Mouse (Mus musculus): ENCODE data around the gene Sertad4. TPM values are rescaled to one million over a fixed set of nuclear protein-coding genes. Genes with fewer than 3 reads are reported as not detected.

Gene Sertad4
- polyA plus RNA-seq, 1 experiment from 2014 or later = 3.4 TPM

DNA sequence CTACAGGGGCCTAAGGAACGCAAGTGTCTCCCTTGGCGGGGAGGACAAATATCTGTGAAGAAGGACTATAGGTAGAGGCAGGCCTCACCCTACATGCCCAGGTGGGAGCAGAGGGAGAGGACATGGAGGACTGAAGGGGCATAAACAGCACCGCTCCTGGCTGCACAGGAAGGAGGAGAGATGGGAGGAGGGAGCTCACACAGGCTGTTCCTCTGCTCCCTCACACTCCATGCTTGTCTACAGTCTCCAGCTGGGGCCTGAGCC lies 58.6 kb downstream of the Sertad4 start:
- no peak overlapping the region for H3K27ac ChIP-seq (ENCODE audit: low read depth, low read length)
- 79% methylated on average over 3 of the region's 3 CpGs for whole genome bisulfite sequencing

DNA sequence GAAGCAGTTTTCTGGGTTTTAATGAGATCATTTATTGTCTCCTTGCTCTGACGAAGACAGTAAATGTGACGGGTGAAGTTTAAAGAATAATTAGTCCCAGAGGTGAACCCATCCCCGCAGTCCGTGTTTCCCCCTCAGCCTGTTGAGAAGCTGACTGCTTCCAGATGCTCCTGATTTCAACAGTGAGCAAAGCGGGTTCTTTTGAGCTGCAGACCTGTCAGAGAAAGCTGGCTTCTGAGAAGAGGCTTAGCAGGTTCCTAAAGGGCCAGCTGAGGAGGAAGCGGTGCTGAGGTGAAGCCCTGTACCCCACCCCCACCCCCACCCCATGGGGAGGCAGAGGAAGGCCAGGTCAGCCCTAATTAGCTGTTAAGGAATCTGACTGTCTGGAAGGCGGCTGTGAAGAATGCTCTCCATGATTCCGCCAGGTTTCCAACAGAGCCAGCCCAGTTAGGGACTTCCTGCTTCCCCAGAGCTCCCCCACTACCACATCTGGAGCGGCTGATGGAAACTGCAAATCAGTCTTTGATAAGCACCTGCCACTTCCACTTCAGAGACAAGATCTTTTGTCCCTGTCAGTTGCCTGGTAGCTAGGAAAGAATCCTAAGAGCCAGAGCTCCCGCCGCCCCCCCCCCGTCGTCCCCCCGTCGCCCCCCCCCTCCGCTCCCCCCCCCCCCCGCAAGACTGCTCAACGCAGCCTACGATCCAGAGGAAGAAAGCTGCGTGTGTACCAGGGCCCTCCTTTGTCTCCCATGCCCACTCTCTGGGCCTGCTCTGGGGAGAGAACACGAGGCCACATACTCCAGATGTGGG lies 59.1 kb downstream of the Sertad4 start:
- Histone ChIP-seq H3K4me2 (replicated peaks; ENCODE audit: low read depth) (no peak overlapping the region), H3K27ac (ENCODE audit: low read depth, low read length) (no peak overlapping the region), H3K4me1 (replicated peaks; ENCODE audit: control insufficient read depth, insufficient read depth, low read length) (peaks cover 3% of the 10 kb centered on the region; the same call in 1 of the 2 replicates), H3K9ac (ENCODE audit: low read depth, low read length) (no peak overlapping the region), H3K4me3 (ENCODE audit: low read depth, low read length) (no peak overlapping the region), H3K36me3 (ENCODE audit: control insufficient read depth, insufficient read depth) (no peaks in the 10 kb centered on the region), H3K9me3 (ENCODE audit: control insufficient read depth) (no peaks in the 10 kb centered on the region), H3K27me3 (replicated peaks; ENCODE audit: control insufficient read depth, insufficient read depth, low read length) (no peaks in the 10 kb centered on the region)
- WGBS = 33% methylated on average over 13 of the region's 21 CpGs
- ATAC-seq = no peak
- TF ChIP-seq CTCF (IDR thresholded peaks at IDR 0.05; ENCODE audit: low read depth) = no peak

More for the DNA sequence above, 58.6 kb downstream of the Sertad4 start:
- no peak for ATAC-seq
- TF ChIP-seq CTCF (IDR thresholded peaks at IDR 0.05; ENCODE audit: low read depth) = no peak
- H3K9me3 ChIP-seq (ENCODE audit: control insufficient read depth) = no peaks in the 10 kb centered on the region
- no peaks in the 10 kb centered on the region for H3K36me3 ChIP-seq (ENCODE audit: control insufficient read depth, insufficient read depth)
- no peak overlapping the region for H3K4me2 ChIP-seq (replicated peaks; ENCODE audit: low read depth)
- H3K4me3 ChIP-seq (ENCODE audit: low read depth, low read length) = no peak overlapping the region
- no peak overlapping the region for H3K9ac ChIP-seq (ENCODE audit: low read depth, low read length)
- H3K27me3 ChIP-seq (replicated peaks; ENCODE audit: control insufficient read depth, insufficient read depth, low read length) = no peaks in the 10 kb centered on the region
- peaks cover under 1% of the 10 kb centered on the region; the same call in 1 of the 2 replicates for H3K4me1 ChIP-seq (replicated peaks; ENCODE audit: control insufficient read depth, insufficient read depth, low read length)

DNA sequence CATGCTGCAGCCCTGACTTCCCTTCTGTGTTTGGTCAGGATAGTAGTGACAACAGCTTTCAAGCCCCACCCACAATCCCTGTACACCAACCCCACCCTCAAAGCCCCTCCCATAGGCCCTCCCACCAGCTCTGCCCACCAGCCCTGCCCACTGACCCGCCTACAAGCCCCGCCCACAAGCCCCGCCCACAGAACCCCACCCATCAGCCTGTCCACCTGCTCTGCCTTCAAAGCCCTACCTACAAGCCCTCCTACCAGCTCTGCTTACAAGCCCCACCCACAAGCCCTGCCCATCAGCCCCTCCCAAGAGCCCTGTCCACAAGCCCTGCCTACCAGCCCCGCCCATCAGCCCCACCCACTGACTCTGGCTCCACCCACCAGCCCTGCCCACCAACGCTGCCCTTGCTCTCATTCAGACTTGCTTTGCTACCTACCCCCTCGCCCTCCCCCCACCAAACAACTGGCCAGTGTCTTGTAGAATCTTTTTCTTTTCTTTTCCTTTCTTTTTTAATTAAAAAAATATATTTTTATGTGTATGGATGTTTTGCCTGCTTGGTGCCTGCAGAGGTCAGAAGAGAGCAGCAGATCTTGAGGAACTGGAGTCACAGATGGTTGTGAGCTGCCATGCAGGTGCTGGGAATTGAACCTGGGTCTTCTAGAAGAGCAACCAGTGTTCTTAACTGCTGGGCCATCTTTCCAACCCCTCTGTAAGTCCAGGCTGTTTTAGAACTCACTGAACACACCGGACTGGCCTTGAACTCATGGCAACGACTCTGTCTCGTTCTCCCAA lies 60.4 kb downstream of the Sertad4 start:
- peak; percentile 30 for TF ChIP-seq CTCF (IDR thresholded peaks at IDR 0.05; ENCODE audit: low read depth)
- Histone ChIP-seq H3K27me3 (replicated peaks; ENCODE audit: control insufficient read depth, insufficient read depth, low read length) (no peaks in the 10 kb centered on the region), H3K4me3 (ENCODE audit: low read depth, low read length) (no peak overlapping the region), H3K4me1 (replicated peaks; ENCODE audit: control insufficient read depth, insufficient read depth, low read length) (peaks cover 3% of the 10 kb centered on the region; the same call in 1 of the 2 replicates), H3K36me3 (ENCODE audit: control insufficient read depth, insufficient read depth) (no peaks in the 10 kb centered on the region), H3K27ac (ENCODE audit: low read depth, low read length) (no peak overlapping the region), H3K9me3 (ENCODE audit: control insufficient read depth) (no peaks in the 10 kb centered on the region), H3K9ac (ENCODE audit: low read depth, low read length) (no peak overlapping the region), H3K4me2 (replicated peaks; ENCODE audit: low read depth) (no peak overlapping the region)
- 59% methylated on average over 9 of the region's 9 CpGs for whole genome bisulfite sequencing
- ATAC-seq = peak; percentile 59

Other genes with a start within 250 kb of the Sertad4 start
- gene Hhat, start 84.5 kb downstream of the Sertad4 start, polyA plus RNA-seq (2015; fragmentation: Nextera tagmentation; extraction: Ambion mirVana) = 4.5 and 4.8 TPM in 2 replicates
- 0.73 and 0.75 TPM in 2 replicates for gene Syt14, start 180.0 kb upstream of the Sertad4 start, polyA plus RNA-seq (2015; fragmentation: Nextera tagmentation; extraction: Ambion mirVana)

All from intestine, postnatal 0 days (tissue).